Mouse (Mus musculus): ENCODE data around the gene Ccdc153. TPM values are rescaled to one million over a fixed set of nuclear protein-coding genes. Genes with fewer than 3 reads are reported as not detected.

The Ccdc153 gene
- polyA plus RNA-seq (2014; fragmentation: Illumina TruSeq; extraction: RNeasy Lipid Tissue Mini Kit (QIAGEN cat#74804); ENCODE audit: low read depth, low replicate concordance) = not detected

DNA sequence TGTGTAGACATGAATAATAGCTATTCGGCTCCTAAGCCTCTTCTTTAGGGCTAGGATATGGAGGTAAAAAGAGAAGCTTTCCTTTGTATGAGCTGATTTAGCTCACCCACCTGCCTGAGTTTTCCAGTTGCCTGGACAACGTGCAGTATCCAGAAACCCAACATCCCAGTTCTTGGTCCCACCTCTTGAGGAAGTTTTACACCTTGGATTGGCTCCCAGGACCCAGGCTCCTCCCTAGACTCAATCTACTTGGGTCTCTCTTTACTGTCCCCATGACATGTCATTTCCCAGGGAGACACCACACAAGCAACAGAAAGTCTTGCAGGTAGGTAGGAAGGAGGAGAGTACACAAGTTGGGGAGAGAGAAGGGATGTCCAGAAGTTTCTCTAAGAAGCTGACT is at the start of gene Ccdc153:
Ccdc153 (plus strand) TSS at position 278 of the 400 bp plus-strand sequence.

GRCm38 (mm10) chr9:44233802-44234478 is 6.5 kb upstream of the Ccdc153 start, which contains the start of gene Cbl:
Gene Cbl (minus strand): TSS chr9:44234049.

DNA sequence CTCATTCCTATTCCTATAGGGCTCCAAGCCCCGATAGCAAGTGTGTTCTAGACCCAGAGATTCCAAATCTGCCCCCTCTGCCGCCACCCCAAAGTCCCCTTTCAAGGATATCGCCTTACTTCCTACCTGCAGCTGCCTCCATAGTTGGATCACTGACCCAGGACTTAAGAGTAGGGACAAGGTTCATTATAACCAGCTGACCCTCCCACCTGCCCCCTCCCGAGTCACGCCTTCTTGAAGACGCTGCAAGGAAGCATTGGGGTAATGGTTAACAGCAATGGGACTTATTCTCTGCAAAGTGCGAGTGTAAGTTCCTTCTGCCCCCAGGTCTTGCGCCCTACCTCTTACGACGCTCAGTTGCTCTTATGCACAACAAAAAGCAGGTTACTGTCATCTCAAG is 10.8 kb downstream of the Ccdc153 start, which contains the start of gene Pdzd3:
Pdzd3 (minus strand) TSS at position 158 of the 400 bp plus-strand sequence.

GRCm38 (mm10) chr9:44268432-44268831 is 28.0 kb downstream of the Ccdc153 start, which contains the start of gene Nlrx1:
Gene Nlrx1 (minus strand): TSS chr9:44268599.

DNA sequence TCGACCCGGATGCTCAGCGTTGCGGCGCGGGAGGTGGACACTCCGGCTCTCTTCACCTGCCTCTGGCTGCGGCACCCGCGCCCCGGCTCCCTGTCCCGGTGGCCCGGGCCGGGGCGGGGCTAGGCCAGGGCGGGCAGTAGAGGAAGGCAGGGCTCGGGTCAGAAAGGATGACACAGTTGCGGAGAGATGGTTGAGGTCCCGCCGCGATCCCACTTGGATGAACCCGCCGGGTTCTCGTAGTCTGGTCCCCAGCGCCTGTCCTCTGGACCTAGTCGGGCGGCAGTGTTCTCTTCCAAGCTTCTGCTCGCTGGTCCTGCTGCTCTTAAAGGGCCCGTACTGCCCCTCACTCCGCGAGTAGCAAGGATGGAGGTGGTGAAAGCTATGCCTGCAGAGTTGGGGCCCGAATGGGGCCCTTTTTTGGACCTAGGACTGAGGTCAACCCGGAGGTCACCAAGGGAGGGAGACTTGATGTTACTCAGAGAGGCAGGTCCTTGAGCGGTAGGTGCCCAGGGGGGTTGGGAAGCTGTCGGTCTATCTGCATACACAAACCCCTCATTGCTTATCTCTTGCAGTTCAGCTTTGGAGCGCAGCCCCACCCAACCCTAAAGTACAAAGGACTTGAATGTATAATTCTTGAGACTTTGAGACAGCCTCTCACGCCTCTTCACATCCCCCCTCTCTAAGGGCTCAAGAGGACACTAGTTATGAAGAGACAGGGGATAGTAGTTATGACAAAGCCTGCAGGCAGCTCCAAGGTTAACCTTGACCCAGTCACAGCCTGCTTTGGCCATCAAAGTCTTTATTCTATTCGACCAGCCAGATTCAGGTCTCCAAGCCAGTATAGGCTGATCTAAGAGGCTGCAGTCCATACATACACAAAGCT is 47.8 kb downstream of the Ccdc153 start, which contains the start of gene Abcg4:
Abcg4 (minus strand) TSS at position 540 of the 883 bp plus-strand sequence.

Other genes starting within 250 kb of the Ccdc153 start
- not detected for gene Thy1, start 197.3 kb upstream of the Ccdc153 start, polyA plus RNA-seq (2014; fragmentation: Illumina TruSeq; extraction: RNeasy Lipid Tissue Mini Kit (QIAGEN cat#74804); ENCODE audit: low read depth, low replicate concordance)
- gene Usp2, start 173.7 kb upstream of the Ccdc153 start, polyA plus RNA-seq (2014; fragmentation: Illumina TruSeq; extraction: RNeasy Lipid Tissue Mini Kit (QIAGEN cat#74804); ENCODE audit: low read depth, low replicate concordance) = 1.5 TPM
- gene Mfrp, start 138.9 kb upstream of the Ccdc153 start, polyA plus RNA-seq (2014; fragmentation: Illumina TruSeq; extraction: RNeasy Lipid Tissue Mini Kit (QIAGEN cat#74804); ENCODE audit: low read depth, low replicate concordance) = not detected
- not detected for gene C1qtnf5, start 133.4 kb upstream of the Ccdc153 start, polyA plus RNA-seq (2014; fragmentation: Illumina TruSeq; extraction: RNeasy Lipid Tissue Mini Kit (QIAGEN cat#74804); ENCODE audit: low read depth, low replicate concordance)
- gene Gm49380, start 127.2 kb upstream of the Ccdc153 start, polyA plus RNA-seq (2014; fragmentation: Illumina TruSeq; extraction: RNeasy Lipid Tissue Mini Kit (QIAGEN cat#74804); ENCODE audit: low read depth, low replicate concordance) = not detected
- 1.1 TPM for gene Rnf26, start 127.2 kb upstream of the Ccdc153 start, polyA plus RNA-seq (2014; fragmentation: Illumina TruSeq; extraction: RNeasy Lipid Tissue Mini Kit (QIAGEN cat#74804); ENCODE audit: low read depth, low replicate concordance)
- gene Mcam, start 106.2 kb upstream of the Ccdc153 start, polyA plus RNA-seq (2014; fragmentation: Illumina TruSeq; extraction: RNeasy Lipid Tissue Mini Kit (QIAGEN cat#74804); ENCODE audit: low read depth, low replicate concordance) = 1.6 TPM
- gene Cbl, start 6.6 kb upstream of the Ccdc153 start, polyA plus RNA-seq (2014; fragmentation: Illumina TruSeq; extraction: RNeasy Lipid Tissue Mini Kit (QIAGEN cat#74804); ENCODE audit: low read depth, low replicate concordance) = 5.1 TPM
- not detected for gene Pdzd3, start 10.8 kb downstream of the Ccdc153 start, polyA plus RNA-seq (2014; fragmentation: Illumina TruSeq; extraction: RNeasy Lipid Tissue Mini Kit (QIAGEN cat#74804); ENCODE audit: low read depth, low replicate concordance)
- gene Nlrx1, start 27.9 kb downstream of the Ccdc153 start, polyA plus RNA-seq (2014; fragmentation: Illumina TruSeq; extraction: RNeasy Lipid Tissue Mini Kit (QIAGEN cat#74804); ENCODE audit: low read depth, low replicate concordance) = 0.34 TPM
- not detected for gene Abcg4, start 47.9 kb downstream of the Ccdc153 start, polyA plus RNA-seq (2014; fragmentation: Illumina TruSeq; extraction: RNeasy Lipid Tissue Mini Kit (QIAGEN cat#74804); ENCODE audit: low read depth, low replicate concordance)
- gene Hinfp, start 65.0 kb downstream of the Ccdc153 start, polyA plus RNA-seq (2014; fragmentation: Illumina TruSeq; extraction: RNeasy Lipid Tissue Mini Kit (QIAGEN cat#74804); ENCODE audit: low read depth, low replicate concordance) = 6.5 TPM
- gene C2cd2l, start 79.6 kb downstream of the Ccdc153 start, polyA plus RNA-seq (2014; fragmentation: Illumina TruSeq; extraction: RNeasy Lipid Tissue Mini Kit (QIAGEN cat#74804); ENCODE audit: low read depth, low replicate concordance) = 2.1 TPM
- gene Dpagt1, start 85.3 kb downstream of the Ccdc153 start, polyA plus RNA-seq (2014; fragmentation: Illumina TruSeq; extraction: RNeasy Lipid Tissue Mini Kit (QIAGEN cat#74804); ENCODE audit: low read depth, low replicate concordance) = 14.6 TPM
- gene H2afx, start 94.0 kb downstream of the Ccdc153 start, polyA plus RNA-seq (2014; fragmentation: Illumina TruSeq; extraction: RNeasy Lipid Tissue Mini Kit (QIAGEN cat#74804); ENCODE audit: low read depth, low replicate concordance) = 1.0 TPM
- 36.4 TPM for gene Hmbs, start 103.6 kb downstream of the Ccdc153 start, polyA plus RNA-seq (2014; fragmentation: Illumina TruSeq; extraction: RNeasy Lipid Tissue Mini Kit (QIAGEN cat#74804); ENCODE audit: low read depth, low replicate concordance)
- 8.1 TPM for gene Vps11, start 121.0 kb downstream of the Ccdc153 start, polyA plus RNA-seq (2014; fragmentation: Illumina TruSeq; extraction: RNeasy Lipid Tissue Mini Kit (QIAGEN cat#74804); ENCODE audit: low read depth, low replicate concordance)
- 21.1 TPM for gene Hyou1, start 138.8 kb downstream of the Ccdc153 start, polyA plus RNA-seq (2014; fragmentation: Illumina TruSeq; extraction: RNeasy Lipid Tissue Mini Kit (QIAGEN cat#74804); ENCODE audit: low read depth, low replicate concordance)
- gene Slc37a4, start 156.2 kb downstream of the Ccdc153 start, polyA plus RNA-seq (2014; fragmentation: Illumina TruSeq; extraction: RNeasy Lipid Tissue Mini Kit (QIAGEN cat#74804); ENCODE audit: low read depth, low replicate concordance) = 32.4 TPM
- 495 TPM for gene Rps25, start 166.5 kb downstream of the Ccdc153 start, polyA plus RNA-seq (2014; fragmentation: Illumina TruSeq; extraction: RNeasy Lipid Tissue Mini Kit (QIAGEN cat#74804); ENCODE audit: low read depth, low replicate concordance)
- gene Trappc4, start 166.9 kb downstream of the Ccdc153 start, polyA plus RNA-seq (2014; fragmentation: Illumina TruSeq; extraction: RNeasy Lipid Tissue Mini Kit (QIAGEN cat#74804); ENCODE audit: low read depth, low replicate concordance) = 20.4 TPM
- gene Ccdc84, start 177.9 kb downstream of the Ccdc153 start, polyA plus RNA-seq (2014; fragmentation: Illumina TruSeq; extraction: RNeasy Lipid Tissue Mini Kit (QIAGEN cat#74804); ENCODE audit: low read depth, low replicate concordance) = 16.2 TPM
- gene Foxr1, start 200.5 kb downstream of the Ccdc153 start, polyA plus RNA-seq (2014; fragmentation: Illumina TruSeq; extraction: RNeasy Lipid Tissue Mini Kit (QIAGEN cat#74804); ENCODE audit: low read depth, low replicate concordance) = not detected
- not detected for gene Upk2, start 214.3 kb downstream of the Ccdc153 start, polyA plus RNA-seq (2014; fragmentation: Illumina TruSeq; extraction: RNeasy Lipid Tissue Mini Kit (QIAGEN cat#74804); ENCODE audit: low read depth, low replicate concordance)
- 0.82 TPM for gene Bcl9l, start 242.1 kb downstream of the Ccdc153 start, polyA plus RNA-seq (2014; fragmentation: Illumina TruSeq; extraction: RNeasy Lipid Tissue Mini Kit (QIAGEN cat#74804); ENCODE audit: low read depth, low replicate concordance)